Mouse (Mus musculus): Measurements from ENCODE around the gene Agpat3.

DNA sequence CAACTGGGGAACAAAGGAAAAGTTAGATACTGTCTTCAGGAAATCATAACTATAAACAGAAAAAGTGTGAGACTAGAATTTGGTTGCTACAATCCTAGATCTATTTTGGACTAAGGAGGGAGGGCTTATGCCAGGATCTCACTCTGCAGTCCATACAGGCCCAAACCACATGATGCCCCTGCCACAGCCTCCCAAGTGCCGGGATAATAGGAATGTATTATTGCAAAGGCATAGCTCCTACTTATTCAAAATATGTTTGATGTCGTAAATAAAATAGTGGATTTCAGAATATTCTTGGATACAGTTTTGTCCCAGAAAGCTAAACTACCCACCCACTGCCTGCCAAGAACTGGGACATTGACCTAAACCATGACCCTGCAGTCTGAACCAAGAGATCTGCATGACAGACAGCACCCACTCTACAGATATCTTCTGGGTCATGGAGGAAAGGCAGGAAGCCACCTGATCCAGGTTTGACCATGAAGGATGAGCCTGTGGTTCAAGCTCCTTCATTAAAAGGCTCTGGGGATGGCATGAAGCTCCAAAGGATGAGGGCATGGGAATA, 24.2 kb downstream of the Agpat3 start:
- TF ChIP-seq CTCF (IDR thresholded peaks at IDR 0.05; ENCODE audit: borderline replicate concordance, insufficient read depth, low read length) (no peak), POLR2A (IDR thresholded peaks at IDR 0.05; ENCODE audit: low read depth, low read length) (no peak)
